Mouse (Mus musculus) cortical plate, adult 2 months (tissue): ENCODE data around the gene Gm21953.
"Not testable (repeated sequence)": the region's sequence is repeated elsewhere in the genome, so short reads cannot be mapped to it uniquely, and the experiment has no call there.

Experiments
- CTCF ChIP-seq: fragments of 200-500 bp; IDR thresholded peaks from 2 replicates; pipeline ENCODE4 v1.5.1; 2011; ENCODE audit warnings: mild to moderate bottlenecking, control low read depth, low read length; ENCODE audit not compliant: insufficient read depth; ENCODE audit errors: extremely low read depth
- POLR2A ChIP-seq: fragments of 200-500 bp; IDR thresholded peaks from 2 replicates; pipeline ENCODE4 v1.6.1; 2011; ENCODE audit warnings: mild to moderate bottlenecking, low read length, control low read depth; ENCODE audit not compliant: insufficient read depth; ENCODE audit errors: extremely low read depth

DNA sequence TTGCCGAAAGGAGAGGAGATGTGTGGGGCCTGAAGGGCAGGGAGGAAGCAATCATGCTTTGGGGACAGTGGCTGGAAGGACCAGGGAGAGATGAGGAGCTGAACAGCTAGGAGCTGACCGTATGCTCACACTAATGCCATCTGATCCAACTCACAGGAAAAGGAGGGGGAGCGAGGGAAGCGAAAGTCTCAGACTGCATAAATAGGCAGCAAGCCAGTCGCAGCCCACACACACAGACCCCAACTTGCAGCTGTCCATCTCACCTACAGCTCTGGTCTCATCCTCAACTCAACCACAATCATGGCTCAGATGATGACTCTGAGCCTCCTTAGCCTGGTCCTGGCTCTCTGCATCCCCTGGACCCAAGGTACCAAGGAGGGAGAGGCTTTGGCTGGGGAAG, 38.6 kb upstream of the Gm21953 start, which contains the start of gene Ccl21b:
- TF ChIP-seq CTCF, POLR2A: not testable (repeated sequence)
